Mouse (Mus musculus) ovary, postnatal 10 days (tissue): Measurements from ENCODE around the gene Ubxn11.

ENCODE experiments used
- DNase-seq: peaks from one replicate; pipeline ENCODE4 v3.0.0; 2022; ENCODE audit warnings: low spot score

Gene Ubxn11

DNA sequence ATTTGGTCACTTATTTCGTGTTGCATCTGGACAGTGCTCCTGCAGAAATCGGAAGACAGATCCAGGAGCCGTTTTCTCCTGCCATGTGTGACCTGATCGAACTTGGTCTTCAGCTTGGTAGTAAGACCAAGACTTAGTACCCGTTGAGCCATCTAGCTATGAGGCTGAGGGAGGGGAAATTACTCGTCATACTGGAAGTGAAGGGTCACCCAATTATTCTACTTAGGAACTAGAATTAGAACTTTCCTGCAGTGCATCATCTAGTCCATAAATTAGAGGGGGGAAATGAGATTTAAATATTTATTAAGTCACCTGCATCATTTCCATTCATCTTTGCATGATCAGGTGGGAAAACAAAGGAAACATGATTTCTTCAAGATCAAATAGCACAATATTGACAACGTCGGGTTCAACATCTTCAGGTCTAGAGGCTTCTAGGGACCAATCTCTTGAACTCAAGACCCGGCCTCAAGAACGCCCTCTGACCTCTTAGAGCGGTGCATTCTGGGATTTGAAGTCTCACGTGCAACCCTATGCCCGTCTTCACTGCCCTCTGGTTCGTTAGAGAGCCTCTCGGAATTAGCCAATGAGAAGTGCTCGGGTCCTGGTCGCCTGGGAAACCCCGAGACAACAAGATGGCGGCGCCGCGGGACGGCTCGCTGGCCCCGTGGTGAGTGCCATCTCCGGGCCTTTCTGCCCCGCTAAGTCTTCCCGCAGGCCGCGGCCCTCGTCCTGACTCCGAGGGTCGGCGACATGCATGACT, at the start of gene Ubxn11:
Gene Ubxn11, plus strand, starts transcription at position 592 of the 763 bp plus-strand sequence.
- peak; percentile 65 for DNase-seq

DNA sequence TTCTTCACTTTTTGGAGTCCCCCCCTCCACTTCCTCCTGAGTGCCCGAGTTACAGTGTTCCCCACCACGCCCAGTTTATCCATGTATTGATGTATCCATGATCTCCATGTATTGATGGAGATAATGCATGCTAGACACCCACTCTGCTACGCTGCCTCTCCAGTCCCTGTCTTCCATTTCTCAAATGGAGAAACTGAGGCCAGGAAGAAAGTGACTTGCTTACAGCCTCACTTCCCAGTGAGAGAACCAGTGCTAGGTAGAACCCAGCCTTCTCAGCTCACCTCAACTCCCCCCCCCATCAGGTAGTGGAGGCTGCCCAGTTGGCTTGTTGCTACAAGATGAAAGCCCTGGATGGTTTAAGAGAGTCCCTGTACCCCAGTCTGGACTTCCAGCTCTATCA, 48.8 kb upstream of the Ubxn11 start, which contains the start of gene Zfp683:
Gene Zfp683, plus strand, starts transcription at position 301 of the 400 bp plus-strand sequence.
- no peak for DNase-seq

DNA sequence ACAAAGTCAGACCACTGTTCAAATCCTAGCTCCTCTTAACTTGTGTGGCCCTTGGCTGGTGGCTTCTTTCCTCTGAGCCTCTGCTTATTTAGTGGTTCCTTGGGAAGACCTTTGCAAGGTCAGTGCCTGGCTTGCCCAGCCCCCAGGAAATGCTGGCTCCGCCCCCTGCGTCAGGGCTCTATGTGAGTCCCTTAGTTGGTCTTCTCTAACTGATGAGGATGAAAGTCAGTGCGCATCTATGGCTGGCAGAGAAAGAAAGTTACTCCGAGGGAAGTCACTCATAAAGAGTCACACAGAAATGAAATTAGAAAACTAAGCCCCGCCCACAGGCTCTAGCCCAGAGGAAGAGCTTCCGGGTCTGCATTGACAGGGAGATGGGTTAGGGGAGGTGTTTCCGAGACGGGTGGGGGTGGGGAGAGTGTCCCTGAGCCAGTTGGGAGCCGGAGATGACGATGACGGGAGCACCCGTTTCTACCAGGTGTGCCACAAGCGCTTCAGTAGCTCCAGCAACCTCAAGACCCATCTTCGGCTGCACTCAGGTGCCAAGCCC, 44.1 kb upstream of the Ubxn11 start:
- no peak for DNase-seq

DNA sequence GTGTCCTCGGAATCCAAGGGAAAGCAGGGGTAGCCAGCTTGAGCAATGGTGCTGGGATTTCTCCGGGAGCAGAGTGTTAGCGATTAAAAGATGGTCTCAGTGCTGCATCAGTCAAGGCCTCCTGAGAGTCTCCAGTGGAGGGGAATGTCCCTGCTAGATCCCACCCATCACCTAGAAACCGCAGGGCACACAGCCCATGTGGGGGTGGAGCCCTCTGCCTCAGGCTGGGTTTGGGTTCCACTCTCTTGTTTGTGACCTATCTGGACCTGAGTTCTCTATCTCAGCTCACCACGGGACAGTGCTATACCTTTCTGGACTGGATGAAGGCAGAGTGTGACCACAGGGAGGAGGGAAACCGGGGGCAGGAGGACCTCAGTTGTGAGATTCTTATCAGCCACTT, 43.5 kb upstream of the Ubxn11 start:
- no peak for DNase-seq

DNA sequence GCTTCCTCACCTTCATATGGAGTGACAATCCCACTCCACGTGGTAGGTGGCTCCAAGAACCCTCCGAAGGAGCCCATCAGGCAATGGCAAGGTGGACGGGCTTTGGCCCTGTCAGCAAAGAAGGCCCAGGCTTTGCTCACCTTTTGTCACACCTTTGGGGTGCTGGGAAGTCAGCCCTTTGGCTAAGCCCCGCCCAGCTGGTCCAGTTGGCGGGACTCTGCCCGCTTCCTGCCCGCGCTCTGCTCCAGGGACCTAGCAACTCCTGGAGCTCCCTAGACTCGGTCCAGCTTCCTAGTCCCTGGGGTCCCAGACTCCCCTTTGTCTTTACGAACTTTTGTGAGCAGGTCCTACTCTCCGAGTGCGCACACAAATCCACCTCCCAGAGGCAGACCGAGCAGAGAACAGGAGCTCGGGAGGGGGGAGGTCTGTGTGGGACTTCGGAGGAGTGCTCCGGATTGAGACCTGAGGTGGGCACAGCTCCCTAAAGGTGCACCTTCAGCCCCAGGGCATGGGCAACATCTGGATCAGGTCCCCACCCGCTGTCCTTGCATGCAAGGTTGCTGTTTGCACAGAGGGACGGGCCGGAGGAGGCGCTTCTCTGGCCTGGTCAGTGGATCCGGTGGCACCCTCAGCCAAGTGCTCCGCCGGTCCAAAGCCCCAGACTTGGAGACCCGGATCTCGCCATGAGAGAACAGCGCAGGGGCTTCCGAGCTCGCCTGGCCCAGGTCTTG, 42.1 kb upstream of the Ubxn11 start, which contains the start of gene Crybg2:
Gene Crybg2, plus strand, starts transcription at position 681 of the 731 bp plus-strand sequence.
- DNase-seq = no peak

DNA sequence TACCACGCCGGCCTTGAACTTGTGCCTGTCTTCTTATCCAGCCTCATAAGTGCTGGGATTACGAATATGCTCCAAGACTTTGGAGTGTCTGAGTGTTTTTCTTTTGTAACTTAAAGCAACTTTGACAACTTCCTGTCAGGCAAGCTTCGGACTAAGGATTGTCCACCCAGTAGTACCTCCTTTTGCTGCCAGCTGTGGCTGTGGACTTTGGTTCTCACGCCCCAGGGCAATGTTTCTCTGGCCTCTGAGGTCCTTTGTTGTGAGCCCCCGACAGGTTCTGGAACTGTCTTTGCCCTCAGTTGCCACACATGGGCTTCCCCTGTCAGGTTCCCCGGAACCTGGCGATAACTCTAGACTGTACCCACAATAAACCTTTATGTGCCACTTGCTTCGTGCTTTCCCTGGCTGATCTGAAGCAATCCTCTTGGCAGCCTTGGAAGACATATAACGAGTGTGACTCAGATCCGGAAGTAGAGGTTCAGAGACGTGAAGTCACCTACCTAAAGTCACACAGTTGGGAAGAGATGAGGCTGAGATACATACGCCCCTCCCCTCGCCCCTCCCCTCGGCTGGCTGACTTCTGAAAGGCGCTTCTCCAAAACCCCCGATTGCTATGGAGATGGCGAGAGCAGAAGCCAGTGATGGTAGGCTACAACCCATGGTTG, 41.1 kb upstream of the Ubxn11 start:
- no peak for DNase-seq

DNA sequence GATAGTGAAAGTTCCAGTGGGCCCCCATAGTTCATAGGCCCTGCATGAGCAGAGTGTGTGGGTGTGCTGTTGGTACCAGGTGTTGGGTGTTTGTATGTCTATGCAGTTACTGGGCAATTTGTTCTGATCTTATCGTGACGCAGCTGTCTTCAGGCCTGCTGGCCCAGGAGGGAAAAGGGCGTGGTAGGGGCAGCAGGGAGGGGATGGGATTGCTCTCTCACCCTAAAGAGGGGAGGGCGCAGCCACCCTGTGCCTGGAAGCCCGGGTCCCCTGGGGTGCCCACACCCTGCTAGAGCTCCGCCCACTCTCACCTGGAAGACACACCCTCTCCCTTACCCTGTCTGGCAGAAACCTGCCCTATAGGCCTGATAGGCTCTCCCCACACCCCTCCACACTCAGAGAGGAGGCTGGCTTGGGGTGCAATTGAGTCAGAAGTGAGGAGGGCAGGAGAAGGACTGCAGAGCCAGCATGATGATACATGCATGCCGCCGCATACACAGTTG, 40.4 kb upstream of the Ubxn11 start:
- DNase-seq = no peak

DNA sequence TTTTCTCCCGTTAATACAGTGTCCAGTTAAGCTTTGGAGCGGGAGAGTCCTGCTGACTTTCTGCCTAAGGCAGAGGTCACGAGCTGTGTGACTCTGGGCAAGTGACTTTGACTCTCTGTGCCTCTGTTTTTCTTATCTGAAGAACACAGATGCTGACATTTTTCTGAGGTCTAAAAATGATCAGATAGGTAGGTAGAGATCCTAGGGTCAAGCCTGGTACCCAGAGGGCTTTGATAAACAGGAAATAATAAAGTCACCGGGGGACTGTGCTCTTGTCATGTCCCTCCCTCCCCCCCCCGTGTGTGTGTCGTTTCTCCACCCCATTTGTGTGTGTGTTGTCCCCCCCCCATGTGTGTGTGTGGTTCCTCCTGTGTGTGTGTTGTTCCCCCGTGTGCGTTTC, 39.8 kb upstream of the Ubxn11 start:
- no peak for DNase-seq

DNA sequence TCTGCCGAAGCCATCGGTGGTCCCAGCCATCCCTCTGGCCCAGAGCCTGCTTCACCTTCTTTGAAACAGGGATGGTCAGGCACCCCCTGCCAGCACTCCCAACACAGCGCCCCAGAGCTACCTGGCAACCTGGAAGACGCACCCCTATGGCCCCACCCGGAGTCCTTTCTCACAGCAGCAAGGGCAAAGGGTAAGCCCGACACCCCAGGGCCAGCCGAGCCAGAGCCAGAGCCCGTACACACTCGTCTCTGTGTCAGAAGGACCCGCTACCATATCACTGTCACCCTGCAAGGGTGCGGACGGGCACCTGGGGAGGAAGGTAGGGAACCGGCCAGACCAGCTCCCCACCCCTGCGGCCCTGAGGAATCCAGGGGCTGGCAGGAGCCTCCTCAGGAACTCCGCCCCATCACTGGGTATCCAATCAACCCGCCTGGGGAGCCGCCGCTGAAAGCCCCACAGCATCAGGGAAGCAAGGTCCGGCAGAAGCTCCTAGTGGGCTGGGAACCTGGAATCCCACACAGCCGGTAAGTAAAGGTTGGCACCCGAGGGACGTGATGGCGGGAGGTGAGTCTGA, 36.9 kb upstream of the Ubxn11 start:
- no peak for DNase-seq

DNA sequence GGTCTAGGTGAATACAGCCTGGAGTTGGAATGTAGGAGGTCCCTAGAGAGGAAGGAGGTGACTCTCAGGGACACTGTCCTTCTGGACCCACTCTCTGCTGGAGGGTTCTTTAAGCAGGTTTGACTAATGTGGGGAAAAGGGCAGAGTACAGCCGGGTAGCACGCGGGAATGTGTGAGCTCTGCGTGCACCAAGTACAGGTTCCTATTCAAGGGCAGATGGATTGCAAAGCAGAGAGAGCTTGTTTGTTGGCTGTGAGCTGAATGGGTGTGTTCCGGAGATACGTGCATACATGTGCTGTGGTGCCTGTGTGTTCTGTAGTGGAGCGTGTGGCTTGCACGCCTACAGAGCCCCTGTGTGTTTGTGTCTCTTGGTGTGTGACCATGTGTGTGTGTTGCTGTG, 35.0 kb upstream of the Ubxn11 start:
- DNase-seq = no peak

DNA sequence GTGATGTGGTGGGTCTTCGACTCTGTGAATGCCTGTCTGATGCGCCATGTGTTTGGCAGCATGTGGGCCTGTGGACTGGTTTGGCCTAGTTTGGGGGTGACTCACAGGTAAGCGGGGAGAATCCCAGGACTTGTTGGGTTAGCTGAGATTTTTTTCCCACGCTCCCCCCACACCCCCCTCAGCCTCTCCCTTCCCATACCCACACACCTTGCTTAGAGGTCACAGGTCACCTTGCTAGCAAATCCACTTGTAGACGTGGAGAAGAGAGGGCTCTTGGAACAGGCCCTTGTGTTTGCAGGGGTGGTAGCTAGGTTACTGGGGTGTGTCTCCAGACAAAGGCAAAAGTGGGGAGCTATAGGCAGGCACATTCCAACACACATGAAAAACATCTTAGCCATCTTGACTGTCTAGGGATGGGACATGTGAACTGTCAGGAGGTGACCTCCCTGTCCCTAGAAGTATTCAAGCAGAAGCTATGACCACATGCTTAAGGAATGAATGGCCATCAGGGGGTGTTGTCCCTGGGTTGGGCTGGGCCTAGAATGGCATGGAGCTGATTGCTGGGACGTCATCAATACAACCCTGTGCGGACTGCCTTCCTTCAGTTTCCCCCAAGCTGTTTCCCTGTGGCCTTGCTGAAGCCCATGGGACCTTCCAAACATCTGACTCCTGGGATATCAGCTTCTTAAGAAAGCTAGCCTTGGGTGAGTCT, 34.4 kb upstream of the Ubxn11 start:
- no peak for DNase-seq

DNA sequence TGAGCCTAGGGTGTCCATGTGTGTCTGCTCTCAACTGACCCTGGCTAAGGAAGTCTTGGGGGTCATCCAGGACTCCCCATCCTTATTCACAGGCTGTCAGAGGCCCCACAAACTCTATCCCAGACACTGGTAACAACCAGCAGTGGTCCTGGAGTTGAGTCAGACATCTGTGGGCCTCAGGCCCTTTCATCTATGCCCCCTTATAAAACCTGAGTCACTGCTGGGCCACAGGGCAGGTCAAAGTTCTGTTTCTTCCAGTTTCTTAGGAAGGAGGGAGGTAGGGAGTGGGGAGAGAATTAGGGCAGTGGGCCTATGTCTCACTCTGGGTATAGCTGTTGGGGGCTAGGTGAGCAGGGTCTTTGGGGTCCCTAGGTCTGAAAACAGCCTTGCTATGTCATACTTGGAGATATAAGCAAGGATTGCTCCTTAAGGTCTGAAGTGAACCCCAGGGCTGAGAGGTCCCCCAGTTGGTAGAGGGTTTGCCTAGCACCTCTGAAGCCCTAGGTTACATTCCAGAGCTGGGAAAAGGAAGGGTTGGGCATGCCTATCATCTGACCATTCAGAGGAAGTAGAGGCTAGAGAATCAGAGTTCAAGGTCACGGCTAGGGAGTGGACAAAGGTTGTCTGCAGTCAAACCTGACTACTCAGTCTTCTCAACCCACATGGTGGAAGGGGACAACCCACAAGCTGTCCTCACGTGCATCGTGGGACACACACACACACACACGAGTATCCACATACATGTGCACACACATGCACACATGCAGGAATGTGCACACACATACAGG, 33.4 kb upstream of the Ubxn11 start:
- no peak for DNase-seq

DNA sequence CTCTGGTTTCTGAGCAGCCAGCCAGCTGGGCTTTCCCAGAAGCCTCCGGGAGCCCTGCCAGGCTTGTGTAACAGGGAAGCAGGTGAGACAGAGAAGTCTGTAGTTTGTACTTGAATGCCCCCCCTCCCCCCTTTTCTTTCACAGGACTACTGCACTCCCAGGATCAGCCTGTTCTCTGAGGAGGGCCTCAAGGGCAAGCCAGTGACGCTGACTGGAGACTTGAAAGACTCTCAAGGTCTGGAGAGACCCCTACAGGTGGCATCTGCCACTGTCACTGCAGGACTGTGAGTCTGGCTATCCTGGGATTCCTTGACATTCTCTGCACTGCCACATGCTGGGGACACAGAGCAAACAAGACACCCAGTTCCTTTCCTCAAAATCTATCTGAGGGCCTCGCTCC, 23.7 kb upstream of the Ubxn11 start:
- DNase-seq = no peak

DNA sequence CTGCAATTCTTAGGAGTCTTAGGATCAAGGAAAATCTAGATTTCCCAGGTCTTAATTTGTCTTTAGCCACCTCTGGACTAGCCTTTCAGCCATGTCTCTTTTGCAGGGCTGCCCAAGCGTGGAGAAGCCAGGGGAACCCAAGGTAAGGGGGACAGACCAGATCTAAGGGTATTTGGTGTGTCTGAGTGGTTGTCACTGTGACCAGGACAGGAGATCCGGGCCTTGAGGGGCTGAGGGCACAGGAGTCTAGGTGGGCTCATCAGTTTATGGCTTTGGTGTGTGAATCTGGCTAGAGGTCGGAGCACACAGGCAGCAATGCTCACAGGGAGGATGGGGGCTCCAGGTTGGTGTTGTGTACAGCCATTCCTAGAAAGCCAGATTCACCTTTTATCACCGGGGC, 21.7 kb upstream of the Ubxn11 start:
- DNase-seq = no peak

DNA sequence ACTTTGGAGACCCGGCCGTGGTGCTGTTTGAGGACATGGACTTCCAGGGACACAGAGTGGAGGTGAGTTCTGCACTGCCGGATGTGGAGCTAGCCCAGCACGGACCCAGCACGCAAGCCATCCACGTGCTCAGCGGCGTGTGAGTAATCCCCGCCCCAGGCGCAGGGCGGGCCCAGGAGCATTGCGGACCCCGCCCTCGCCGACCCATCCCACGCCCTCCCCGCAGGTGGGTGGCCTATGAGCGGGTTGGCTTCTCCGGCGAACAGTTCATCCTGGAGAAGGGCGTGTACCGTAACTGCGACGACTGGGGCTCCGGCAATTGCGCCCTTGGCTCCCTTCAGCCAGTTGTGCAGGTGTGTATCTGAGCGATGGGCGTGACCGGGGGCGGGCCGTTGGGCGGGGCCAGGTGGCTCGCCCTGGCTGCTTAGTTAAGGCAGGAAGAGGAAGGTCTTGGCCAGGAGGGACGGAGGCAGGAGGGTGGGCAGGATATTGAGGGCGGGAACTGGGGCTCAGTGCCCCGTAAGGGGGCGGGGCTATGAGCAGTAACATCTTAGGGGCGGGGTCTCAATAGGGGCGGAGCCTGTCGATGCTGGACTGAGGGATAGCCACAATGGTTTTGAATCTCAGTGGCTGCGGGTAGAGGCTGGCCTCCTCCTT, 20.5 kb upstream of the Ubxn11 start:
- peak; percentile 45 for DNase-seq

DNA sequence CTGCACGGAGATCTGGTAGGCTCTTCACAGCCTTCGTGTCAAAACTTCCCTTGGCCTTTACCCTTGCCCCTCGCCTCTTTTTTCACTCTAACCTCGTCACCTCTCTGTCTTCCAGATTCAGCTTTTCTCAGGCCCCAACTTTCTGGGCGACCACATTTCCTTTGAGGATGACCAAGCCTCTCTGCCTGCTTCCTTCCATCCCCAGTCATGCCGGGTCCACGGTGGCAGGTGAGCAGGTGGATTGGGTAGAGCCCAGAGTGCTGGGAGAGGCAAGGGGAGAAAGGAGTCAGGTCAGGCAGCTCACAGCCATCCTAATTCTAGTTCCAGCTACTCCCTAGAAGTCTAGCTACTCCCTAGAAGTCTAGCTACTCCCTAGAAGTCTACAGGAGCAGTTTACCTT, 19.9 kb upstream of the Ubxn11 start:
- DNase-seq = no peak

DNA sequence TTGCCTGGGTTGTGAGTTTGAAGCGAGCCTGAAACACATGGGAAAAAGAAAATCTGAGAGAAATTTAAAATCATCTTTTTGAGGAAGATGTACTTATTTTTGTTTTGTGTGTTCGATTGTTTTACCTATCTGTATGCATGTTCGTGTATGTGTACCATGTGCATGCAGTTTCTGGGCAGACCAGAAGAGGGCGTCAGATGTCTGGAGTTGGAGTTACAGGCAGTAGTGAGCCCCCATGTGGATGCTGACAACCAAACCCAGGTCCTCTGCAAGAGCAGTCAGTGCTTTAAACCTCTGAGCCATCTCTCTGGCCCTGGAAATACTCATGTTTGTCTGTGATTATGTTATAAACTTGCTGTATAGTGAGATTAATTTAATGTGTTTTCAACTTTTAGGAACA, 17.4 kb upstream of the Ubxn11 start:
- no peak for DNase-seq

DNA sequence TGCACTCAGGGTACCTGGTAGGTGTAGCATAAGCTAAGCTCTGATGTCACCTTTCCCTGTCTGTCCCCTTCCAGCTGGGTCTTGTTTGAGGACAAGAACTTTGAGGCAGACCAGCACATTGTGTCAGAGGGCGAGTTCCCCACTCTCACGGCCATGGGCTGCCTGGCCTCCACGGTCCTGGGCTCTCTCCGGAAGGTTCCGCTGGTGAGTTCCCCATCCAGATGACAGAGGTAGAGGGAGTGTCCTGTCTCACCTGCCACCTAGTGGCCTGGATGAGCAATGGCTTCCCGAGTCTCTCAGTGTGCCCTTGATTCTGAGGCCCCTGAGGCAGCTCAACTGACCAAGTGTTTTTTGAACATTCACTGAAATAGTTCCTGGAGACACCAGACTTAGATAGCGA, 15.0 kb upstream of the Ubxn11 start:
- no peak for DNase-seq

DNA sequence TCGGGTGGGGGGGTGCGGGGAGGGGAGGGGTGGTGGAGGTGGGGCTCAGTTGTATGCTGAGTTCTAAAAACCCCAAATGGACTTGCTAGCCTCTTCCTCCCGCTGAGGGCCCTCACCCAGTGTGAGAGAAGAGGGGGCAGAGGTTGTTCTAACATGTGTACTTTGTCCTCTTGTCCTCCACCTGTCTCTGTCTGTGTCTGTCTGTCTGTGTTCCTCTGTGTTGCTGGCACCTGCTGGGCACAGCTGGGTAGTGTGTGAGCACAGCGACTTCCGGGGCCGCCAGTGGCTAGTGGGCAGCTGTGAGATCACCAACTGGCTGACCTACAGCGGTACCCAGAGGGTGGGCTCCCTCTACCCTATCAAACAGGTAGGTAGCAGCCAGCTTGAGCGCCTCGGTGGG, 13.3 kb upstream of the Ubxn11 start:
- no peak for DNase-seq
